Mouse (Mus musculus) forebrain, embryonic 14.5 days (tissue): ENCODE results near the gene Iyd. TPM values are rescaled to one million over a fixed set of nuclear protein-coding genes. Genes with fewer than 3 reads are reported as not detected.

Experiments
- ATAC-seq: fragments of 200-750 bp; cut with Nextera tagmentation; 2 replicates; pipeline ENCODE4 v1.8.0; 2017; ENCODE audit warnings: mild to moderate bottlenecking, moderate library complexity
- DNase-seq: peaks from one replicate; pipeline ENCODE4 v3.0.0-alpha.2; 2015; ENCODE audit warnings: low spot score
- H3K27ac ChIP-seq: fragments of 300-500 bp; sonication (generic); 2 replicates; pipeline ENCODE4 v1.5.1; 2014; ENCODE audit warnings: low read depth, mild to moderate bottlenecking, control low read depth, low read length, moderate library complexity
- H3K27me3 ChIP-seq: fragments of 300-500 bp; sonication (generic); replicated peaks from 2 replicates; pipeline ENCODE4 v1.6.1; 2014; ENCODE audit warnings: low read length, control low read depth, mixed read lengths; ENCODE audit not compliant: control insufficient read depth, insufficient read depth
- H3K36me3 ChIP-seq: fragments of 300-500 bp; sonication (generic); 2 replicates; pipeline ENCODE4 v1.6.1; 2014; ENCODE audit warnings: low read length, control low read depth; ENCODE audit not compliant: control insufficient read depth, insufficient read depth
- H3K4me1 ChIP-seq: fragments of 300-500 bp; sonication (generic); 2 replicates; pipeline ENCODE4 v1.6.1; 2014; ENCODE audit warnings: antibody characterized with exemption, low read length, control low read depth; ENCODE audit not compliant: control insufficient read depth, insufficient read depth
- H3K4me2 ChIP-seq: fragments of 300-500 bp; sonication (generic); 2 replicates; pipeline ENCODE4 v1.6.1; 2014; ENCODE audit warnings: mild to moderate bottlenecking, control low read depth, low read length
- H3K4me3 ChIP-seq: fragments of 300-500 bp; sonication (generic); 2 replicates; pipeline ENCODE4 v1.5.1; 2014; ENCODE audit warnings: low read depth, low read length, control low read depth
- H3K9ac ChIP-seq: fragments of 300-500 bp; sonication (generic); 2 replicates; pipeline ENCODE4 v1.6.1; 2014; ENCODE audit warnings: mild to moderate bottlenecking, low read length, control low read depth, moderate library complexity
- H3K9me3 ChIP-seq: fragments of 300-500 bp; sonication (generic); replicated peaks from 2 replicates; pipeline ENCODE4 v1.6.1; 2016; ENCODE audit warnings: low read length, control low read depth, mixed read lengths; ENCODE audit not compliant: control insufficient read depth
- WGBS: fragments of 180-500 bp; shearing (Covaris S2); extraction: QIAGEN DNeasy Blood & Tissue Kit; methylation state at CpG from one replicate; pipeline ENCODE4 v1.1.7; 2014; 5-methylcytosine and 5-hydroxymethylcytosine counted together
- polyA plus RNA-seq: library from polyadenylated mRNA; unstranded; fragments of >200 nt; fragmentation: Nextera tagmentation; extraction: Ambion mirVana; gene quantifications from 2 replicates; pipeline ENCODE4 v1.2.1, GENCODE M21; 2014

Iyd gene
- polyA plus RNA-seq, 1 experiment from 2014 or later: 0.91 TPM

DNA sequence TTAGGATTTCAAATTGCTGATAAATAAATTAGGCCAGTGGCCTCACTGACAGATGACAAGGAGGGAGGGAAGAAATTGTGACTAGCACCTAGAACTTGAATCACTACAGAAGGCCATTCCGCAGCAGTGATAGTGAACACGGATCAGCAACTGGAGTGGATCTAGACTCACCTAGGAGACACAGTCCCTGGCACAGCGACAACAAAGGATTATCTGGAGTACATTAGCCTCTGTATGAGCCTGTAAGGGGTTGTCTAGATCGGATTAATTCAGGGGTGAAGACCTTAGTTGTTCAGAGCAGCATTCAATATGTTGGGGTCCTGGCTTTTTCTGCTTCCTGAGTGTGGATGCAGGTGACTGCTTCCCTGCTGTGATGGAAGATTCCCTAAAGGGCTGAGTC, 9.4 kb upstream of the Iyd start:
- Histone ChIP-seq H3K27me3 (no peaks in the 10 kb centered on the region), H3K9ac (no peak overlapping the region), H3K4me1 (no peaks in the 10 kb centered on the region), H3K36me3 (no peaks in the 10 kb centered on the region), H3K4me3 (no peak overlapping the region), H3K4me2 (no peak overlapping the region), H3K27ac (no peak overlapping the region), H3K9me3 (no peaks in the 10 kb centered on the region)
- ATAC-seq (no peak), DNase-seq (no peak)
- 49% methylated on average over 4 of the region's 4 CpGs for WGBS

DNA sequence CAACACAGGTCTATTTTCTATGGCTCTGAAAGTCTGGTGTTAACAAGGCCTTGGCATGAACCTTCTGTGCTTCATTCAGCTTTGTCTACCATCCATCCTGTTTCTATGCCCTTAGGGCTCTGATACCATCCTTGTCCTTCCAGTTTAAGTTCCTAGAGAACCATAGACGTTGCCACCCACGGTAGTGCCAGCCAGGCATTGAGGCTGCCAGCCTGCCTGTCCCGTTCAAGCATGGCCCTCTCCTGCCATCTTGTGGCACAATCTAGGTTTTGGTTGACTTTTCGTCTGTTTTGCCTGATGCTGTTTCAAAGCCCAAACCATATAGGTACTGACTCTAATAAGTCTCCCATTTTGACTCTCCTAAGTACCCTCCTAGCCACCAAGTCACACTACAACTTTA, 8.7 kb upstream of the Iyd start:
- Histone ChIP-seq H3K9me3 (no peaks in the 10 kb centered on the region), H3K27ac (no peak overlapping the region), H3K27me3 (no peaks in the 10 kb centered on the region), H3K4me2 (no peak overlapping the region), H3K4me3 (no peak overlapping the region), H3K9ac (no peak overlapping the region), H3K36me3 (no peaks in the 10 kb centered on the region), H3K4me1 (no peaks in the 10 kb centered on the region)
- peak; percentile 87 for DNase-seq
- ATAC-seq: peak; percentile 70
- 4% methylated on average over 4 of the region's 4 CpGs for WGBS

DNA sequence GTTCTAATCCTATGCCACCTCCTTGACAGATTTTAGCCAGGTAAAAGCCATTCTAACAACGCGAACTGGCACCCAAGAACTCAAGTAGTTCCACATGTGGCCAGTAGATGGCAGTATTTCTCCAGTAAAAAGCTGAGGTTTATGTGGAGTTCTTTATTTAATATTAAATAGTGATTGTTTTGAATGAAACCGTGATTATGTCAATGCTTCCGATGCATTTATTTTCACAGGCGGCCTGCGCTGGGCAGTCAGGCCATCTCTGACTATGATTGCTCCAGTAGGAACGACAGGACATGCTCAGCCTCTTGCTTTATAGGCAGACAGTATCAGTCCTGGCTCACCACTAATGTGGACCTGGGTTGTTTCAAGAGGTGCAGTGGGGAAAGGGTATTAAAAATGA, 5.6 kb upstream of the Iyd start:
- 5% methylated on average over 7 of the region's 7 CpGs for WGBS
- Histone ChIP-seq H3K27ac (no peak overlapping the region), H3K27me3 (no peaks in the 10 kb centered on the region), H3K4me2 (peak overlapping the region; percentile 44), H3K4me1 (no peaks in the 10 kb centered on the region), H3K9me3 (no peaks in the 10 kb centered on the region), H3K4me3 (no peak overlapping the region), H3K9ac (peak overlapping the region; percentile 35; the same call in 1 of the 2 replicates), H3K36me3 (no peaks in the 10 kb centered on the region)
- DNase-seq (peak; percentile 72), ATAC-seq (peak; percentile 53; the same call in 1 of the 2 replicates)

DNA sequence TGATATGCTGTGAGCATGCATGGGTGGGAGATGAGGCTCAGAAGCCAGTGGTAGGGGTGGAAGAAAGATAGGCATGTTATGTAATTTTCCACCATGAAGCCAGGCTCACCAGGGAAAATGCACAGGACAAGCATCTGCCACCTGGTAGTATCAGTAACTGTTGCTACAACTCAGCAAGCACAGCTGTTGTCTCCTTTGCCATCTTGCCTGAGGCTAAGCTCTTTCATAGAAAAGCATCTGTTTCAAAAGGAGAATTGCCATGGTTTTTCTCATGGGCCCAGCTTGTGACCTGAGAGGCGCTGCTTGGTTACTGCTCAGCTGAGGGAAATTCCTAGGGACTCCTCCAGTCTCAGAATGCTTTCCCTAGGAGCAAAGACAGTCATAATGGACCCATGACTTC, 3.7 kb upstream of the Iyd start:
- Histone ChIP-seq H3K9ac (no peak overlapping the region), H3K9me3 (no peaks in the 10 kb centered on the region), H3K27me3 (no peaks in the 10 kb centered on the region), H3K4me1 (no peaks in the 10 kb centered on the region), H3K36me3 (no peaks in the 10 kb centered on the region), H3K4me3 (no peak overlapping the region), H3K4me2 (no peak overlapping the region), H3K27ac (no peak overlapping the region)
- WGBS: 65% methylated on average over 1 of the region's 1 CpGs
- no peak for ATAC-seq
- DNase-seq: no peak

DNA sequence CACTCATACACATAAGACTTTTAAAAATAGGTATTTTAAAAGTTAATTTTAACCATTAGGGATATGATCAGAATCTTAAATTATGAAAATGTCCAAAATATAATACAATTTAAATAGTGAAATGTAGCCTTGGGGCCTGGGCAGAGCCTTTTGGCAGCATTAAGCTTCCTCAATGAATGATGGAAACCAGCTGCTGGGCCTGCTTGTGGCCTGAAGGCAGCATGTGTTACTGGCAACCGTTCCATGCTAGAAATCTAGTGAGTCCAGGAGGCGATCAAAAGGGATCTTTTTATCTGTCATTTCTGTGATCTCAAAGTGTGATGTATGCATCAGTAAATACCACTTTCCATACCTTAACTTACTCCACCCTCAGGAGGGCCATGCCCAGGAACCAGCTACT, 9.3 kb downstream of the Iyd start:
- H3K4me3 ChIP-seq: no peak overlapping the region
- no peaks in the 10 kb centered on the region for H3K27me3 ChIP-seq
- H3K4me1 ChIP-seq: no peaks in the 10 kb centered on the region
- H3K36me3 ChIP-seq: no peaks in the 10 kb centered on the region
- DNase-seq (no peak), ATAC-seq (no peak)
- no peak overlapping the region for H3K4me2 ChIP-seq
- no peak overlapping the region for H3K27ac ChIP-seq
- 74% methylated on average over 2 of the region's 2 CpGs for WGBS
- H3K9ac ChIP-seq: no peak overlapping the region
- no peaks in the 10 kb centered on the region for H3K9me3 ChIP-seq

DNA sequence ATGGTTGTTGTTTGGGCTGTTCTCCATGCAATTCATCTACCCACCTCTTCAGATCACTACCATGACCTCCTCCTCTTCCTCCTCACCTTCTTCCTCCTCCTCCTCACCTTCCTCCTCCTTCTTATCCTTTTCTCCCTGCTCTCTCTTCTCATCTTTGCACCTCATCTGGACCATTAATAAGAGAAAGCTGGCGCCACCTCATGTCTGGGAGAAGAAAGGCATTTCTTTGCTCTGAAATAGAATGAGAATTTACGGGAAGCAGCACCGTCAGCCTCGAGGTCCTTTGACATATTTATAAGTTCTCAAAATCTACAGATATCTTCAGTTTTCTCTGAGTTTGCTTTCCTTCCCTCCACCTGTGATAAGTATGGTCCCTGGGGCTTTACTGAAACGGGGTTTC, 15.1 kb downstream of the Iyd start:
- no peaks in the 10 kb centered on the region for H3K27me3 ChIP-seq
- no peaks in the 10 kb centered on the region for H3K36me3 ChIP-seq
- H3K4me3 ChIP-seq: no peak overlapping the region
- no peak overlapping the region for H3K9ac ChIP-seq
- no peaks in the 10 kb centered on the region for H3K9me3 ChIP-seq
- H3K4me1 ChIP-seq: no peaks in the 10 kb centered on the region
- no peak for ATAC-seq
- no peak overlapping the region for H3K27ac ChIP-seq
- WGBS: 68% methylated on average over 5 of the region's 5 CpGs
- no peak for DNase-seq
- no peak overlapping the region for H3K4me2 ChIP-seq

DNA sequence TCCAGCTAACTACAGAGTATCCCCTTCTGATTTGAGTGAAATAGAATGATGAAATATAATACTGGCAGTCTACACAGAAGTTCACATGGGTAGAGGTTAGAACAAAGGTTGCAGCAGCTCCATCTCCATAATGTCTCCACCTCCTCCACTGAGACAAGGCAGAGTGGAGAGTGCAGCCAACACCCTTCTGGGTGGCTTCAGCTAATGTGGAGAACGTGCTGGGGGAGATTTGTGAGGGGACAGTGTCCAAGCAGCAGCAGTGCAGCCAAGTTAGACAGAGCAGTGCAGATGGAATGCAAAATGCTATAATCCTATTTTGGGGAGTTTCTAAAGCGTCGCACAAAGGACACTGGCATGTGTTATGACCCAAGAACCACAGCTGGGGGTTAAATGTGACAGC, 16.5 kb downstream of the Iyd start:
- WGBS: 81% methylated on average over 3 of the region's 3 CpGs

DNA sequence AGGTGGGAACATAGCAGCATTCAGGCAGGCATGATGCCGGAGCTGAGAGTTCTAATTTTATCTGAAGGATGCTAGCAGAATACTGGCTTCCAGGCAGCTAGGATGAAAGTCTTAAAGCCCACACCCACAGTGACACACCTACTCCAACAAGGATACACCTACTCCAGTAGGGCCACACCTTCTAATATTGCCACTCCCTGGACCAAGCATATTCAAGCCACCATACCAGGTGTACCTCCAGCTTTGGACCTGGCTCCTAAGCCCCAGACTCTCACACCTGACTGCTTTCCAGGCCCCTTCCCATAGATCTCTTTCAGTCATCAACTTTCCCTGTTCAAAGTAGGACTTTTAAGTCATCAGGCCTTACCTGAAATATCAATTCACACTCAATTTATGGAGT, 19.1 kb downstream of the Iyd start:
- Histone ChIP-seq H3K36me3 (no peaks in the 10 kb centered on the region), H3K27me3 (no peaks in the 10 kb centered on the region), H3K9me3 (no peaks in the 10 kb centered on the region), H3K9ac (no peak overlapping the region), H3K4me2 (no peak overlapping the region), H3K4me1 (no peaks in the 10 kb centered on the region), H3K4me3 (no peak overlapping the region), H3K27ac (no peak overlapping the region)
- WGBS: 93% methylated on average over 1 of the region's 1 CpGs
- ATAC-seq (no peak), DNase-seq (no peak)

More for the DNA sequence above, 16.5 kb downstream of the Iyd start:
- no peak overlapping the region for H3K27ac ChIP-seq
- H3K4me3 ChIP-seq: no peak overlapping the region
- H3K4me2 ChIP-seq: no peak overlapping the region
- H3K36me3 ChIP-seq: no peaks in the 10 kb centered on the region
- no peaks in the 10 kb centered on the region for H3K9me3 ChIP-seq
- no peak for ATAC-seq
- no peak for DNase-seq
- no peaks in the 10 kb centered on the region for H3K4me1 ChIP-seq
- H3K27me3 ChIP-seq: no peaks in the 10 kb centered on the region
- H3K9ac ChIP-seq: no peak overlapping the region

DNA sequence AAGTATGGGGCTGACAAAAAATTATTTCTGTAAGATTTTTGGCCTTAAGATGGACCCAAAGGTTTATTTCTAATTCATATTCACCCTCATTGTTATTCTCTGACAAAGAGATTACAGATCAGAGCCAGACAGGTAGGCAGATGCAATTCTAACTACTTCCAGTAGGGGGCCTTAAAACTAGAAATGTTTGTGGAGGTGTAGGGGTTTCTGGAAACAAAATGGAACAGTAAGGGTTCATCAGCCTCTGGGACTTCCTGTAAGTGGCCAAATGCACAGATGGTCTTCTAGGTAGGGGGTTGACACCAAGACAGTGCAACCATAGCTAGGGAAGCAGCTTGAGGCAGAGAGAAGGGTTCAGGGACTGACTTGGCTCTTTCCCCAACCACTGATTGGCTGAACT, 22.1 kb downstream of the Iyd start:
- Histone ChIP-seq H3K27ac (no peak overlapping the region), H3K4me1 (no peaks in the 10 kb centered on the region), H3K9ac (no peak overlapping the region), H3K4me2 (no peak overlapping the region), H3K4me3 (no peak overlapping the region), H3K36me3 (no peaks in the 10 kb centered on the region), H3K27me3 (no peaks in the 10 kb centered on the region), H3K9me3 (no peaks in the 10 kb centered on the region)
- DNase-seq (no peak), ATAC-seq (no peak)

DNA sequence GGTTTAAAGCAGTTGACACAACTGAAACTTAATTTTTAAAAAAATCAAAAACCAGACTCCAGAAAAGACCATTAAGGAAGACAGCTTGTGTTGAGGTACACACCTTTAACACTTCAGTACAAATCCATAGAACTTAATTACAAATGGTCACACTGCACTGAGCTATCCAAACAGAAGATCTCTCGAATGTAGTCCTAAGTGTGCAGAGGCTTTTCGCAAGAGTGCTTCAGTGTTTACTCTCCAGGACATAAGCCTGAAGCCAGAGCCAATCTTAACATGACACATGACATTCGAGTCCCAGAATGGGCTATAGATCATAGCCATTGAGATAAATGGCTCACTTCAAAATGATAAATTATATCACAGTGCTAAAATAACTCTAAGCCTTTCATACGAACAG, 25.1 kb downstream of the Iyd start:
- Histone ChIP-seq H3K9me3 (no peaks in the 10 kb centered on the region), H3K27me3 (no peaks in the 10 kb centered on the region), H3K4me1 (no peaks in the 10 kb centered on the region), H3K36me3 (no peaks in the 10 kb centered on the region), H3K9ac (no peak overlapping the region), H3K27ac (no peak overlapping the region), H3K4me3 (no peak overlapping the region), H3K4me2 (no peak overlapping the region)
- DNase-seq (no peak), ATAC-seq (no peak)
- WGBS: 82% methylated on average over 4 of the region's 4 CpGs
